Mouse (Mus musculus) left cerebral cortex, adult 9 months (tissue): ENCODE data around the gene Terb2.
A peak's percentile ranks its signal among the peaks of the same experiment; 100 is the strongest.
"Not testable (repeated sequence)": the region's sequence is repeated elsewhere in the genome, so short reads cannot be mapped to it uniquely, and the experiment has no call there.

ENCODE experiments used
- DNase-seq, 2 experiments: peaks; one replicate each; pipeline ENCODE4 v3.0.0; 2022; ENCODE audit warnings: low spot score in 2 of 2

Terb2 gene

GRCm38 (mm10) chr2:122161542-122161941 lies 24.5 kb upstream of the Terb2 start:
- DNase-seq, result no peak

- no peak for DNase-seq
Measured at GRCm38 (mm10) chr2:122162529-122162928, 23.5 kb upstream of the Terb2 start.

GRCm38 (mm10) chr2:122163430-122164195 lies 22.5 kb upstream of the Terb2 start:
- DNase-seq, result peak in 1 of 2 experiments; percentile 39

- DNase-seq, result no peak
Measured at GRCm38 (mm10) chr2:122164293-122164692, 21.8 kb upstream of the Terb2 start.

- DNase-seq, result no peak
Measured at GRCm38 (mm10) chr2:122171292-122171691, 14.8 kb upstream of the Terb2 start.

- DNase-seq, result no peak
Measured at GRCm38 (mm10) chr2:122172188-122172587, 13.9 kb upstream of the Terb2 start.

- no peak for DNase-seq
Measured at GRCm38 (mm10) chr2:122180051-122180822, 5.8 kb upstream of the Terb2 start.

- no peak for DNase-seq
Measured at GRCm38 (mm10) chr2:122185086-122185485, 986 bp upstream of the Terb2 start.

GRCm38 (mm10) chr2:122186751-122187150 lies 679 bp downstream of the Terb2 start:
- DNase-seq, result no peak

GRCm38 (mm10) chr2:122191849-122192248 lies 5.8 kb downstream of the Terb2 start:
- no peak for DNase-seq

- peak in 1 of 2 experiments; percentile 14 for DNase-seq
Measured at GRCm38 (mm10) chr2:122194509-122194929, 8.4 kb downstream of the Terb2 start.

- no peak for DNase-seq
Measured at GRCm38 (mm10) chr2:122201501-122201900, 15.4 kb downstream of the Terb2 start.

GRCm38 (mm10) chr2:122206440-122207107 lies 20.5 kb downstream of the Terb2 start:
- no peak for DNase-seq

GRCm38 (mm10) chr2:122210534-122211228 lies 24.6 kb downstream of the Terb2 start:
- no peak for DNase-seq

- DNase-seq, result not testable (repeated sequence)
Measured at GRCm38 (mm10) chr2:122217075-122217474, 31.0 kb downstream of the Terb2 start.

GRCm38 (mm10) chr2:122218234-122218633 lies 32.2 kb downstream of the Terb2 start:
- no peak for DNase-seq

- no peak for DNase-seq
Measured at GRCm38 (mm10) chr2:122221378-122221777, 35.3 kb downstream of the Terb2 start.

GRCm38 (mm10) chr2:122221798-122222197 lies 35.7 kb downstream of the Terb2 start:
- no peak for DNase-seq

GRCm38 (mm10) chr2:122222272-122222671 lies 36.2 kb downstream of the Terb2 start:
- no peak for DNase-seq

GRCm38 (mm10) chr2:122223654-122224053 lies 37.6 kb downstream of the Terb2 start:
- DNase-seq, result no peak

GRCm38 (mm10) chr2:122230395-122230794 lies 44.3 kb downstream of the Terb2 start:
- DNase-seq, result no peak

- no peak for DNase-seq
Measured at GRCm38 (mm10) chr2:122231616-122232015, 45.5 kb downstream of the Terb2 start.
